Mouse (Mus musculus): ENCODE results near the gene Obp2b. TPM values are rescaled to one million over a fixed set of nuclear protein-coding genes. Genes with fewer than 3 reads are reported as not detected.

Obp2b gene
- total RNA-seq, 2 experiments from 2014 or later, result not detected

DNA sequence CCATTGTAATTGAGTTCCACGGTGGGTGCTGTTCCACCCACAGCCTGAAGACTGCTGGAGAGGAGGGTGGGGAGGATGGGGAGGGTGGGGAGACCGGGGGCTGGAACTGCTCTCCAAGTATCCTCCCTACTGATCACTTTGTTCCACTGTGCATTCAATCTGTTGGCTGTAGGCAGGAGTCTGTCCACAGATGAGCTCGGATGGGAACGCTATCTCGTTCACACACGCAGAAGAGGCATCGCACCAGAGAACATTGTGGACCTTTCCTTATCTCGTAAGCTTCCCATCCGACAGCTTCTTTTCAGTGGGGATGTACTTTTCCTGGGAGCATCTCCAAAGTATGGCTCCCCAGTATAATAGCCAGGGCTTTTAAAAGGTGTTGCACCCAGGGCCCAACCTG lies 42.3 kb downstream of the Obp2b start:
- no peak for DNase-seq

DNA sequence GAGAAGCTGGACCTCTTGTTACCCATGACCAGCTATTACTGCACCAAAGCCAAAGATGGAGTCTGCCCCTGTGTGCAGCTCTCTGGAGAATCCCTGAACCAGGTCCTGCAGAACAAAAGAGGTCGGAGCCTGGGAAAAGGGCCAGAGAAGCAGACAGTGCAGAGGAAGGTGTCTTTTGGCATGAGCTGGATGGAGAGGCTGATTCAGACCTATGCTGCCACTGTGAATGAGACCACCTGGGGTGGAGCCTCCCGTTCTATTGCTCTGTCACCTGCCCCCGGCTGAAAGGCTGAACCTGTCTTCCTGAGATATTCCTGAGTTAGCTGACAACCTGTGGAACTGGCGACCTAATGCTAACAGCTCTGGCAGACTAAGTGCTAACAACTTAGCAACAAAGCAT lies 44.1 kb downstream of the Obp2b start:
- no peak for DNase-seq

DNA sequence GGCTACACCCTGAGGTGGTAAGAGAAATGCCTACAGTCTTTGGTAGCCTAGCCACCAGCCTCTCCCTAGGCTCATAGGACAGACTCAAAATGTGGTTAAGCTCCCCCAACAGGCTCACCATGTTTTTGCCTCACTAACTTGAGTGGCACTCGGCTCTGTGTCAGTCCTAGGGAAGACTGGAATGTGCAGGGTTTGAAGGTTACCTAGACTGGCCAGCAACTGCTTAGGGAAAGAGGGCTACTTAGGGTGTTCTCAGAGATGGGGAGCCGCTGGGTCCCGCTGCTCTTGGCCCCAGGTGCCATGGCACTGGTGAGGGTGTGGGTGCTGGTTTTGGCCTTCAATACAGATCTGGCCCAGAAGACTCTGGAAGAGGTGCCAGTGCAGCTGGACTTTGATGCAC lies 45.1 kb downstream of the Obp2b start, which contains the start of gene Gm13539:
TSS of gene Gm13539 (plus strand) at position 301 of the 400 bp plus-strand sequence.
- DNase-seq, result no peak

DNA sequence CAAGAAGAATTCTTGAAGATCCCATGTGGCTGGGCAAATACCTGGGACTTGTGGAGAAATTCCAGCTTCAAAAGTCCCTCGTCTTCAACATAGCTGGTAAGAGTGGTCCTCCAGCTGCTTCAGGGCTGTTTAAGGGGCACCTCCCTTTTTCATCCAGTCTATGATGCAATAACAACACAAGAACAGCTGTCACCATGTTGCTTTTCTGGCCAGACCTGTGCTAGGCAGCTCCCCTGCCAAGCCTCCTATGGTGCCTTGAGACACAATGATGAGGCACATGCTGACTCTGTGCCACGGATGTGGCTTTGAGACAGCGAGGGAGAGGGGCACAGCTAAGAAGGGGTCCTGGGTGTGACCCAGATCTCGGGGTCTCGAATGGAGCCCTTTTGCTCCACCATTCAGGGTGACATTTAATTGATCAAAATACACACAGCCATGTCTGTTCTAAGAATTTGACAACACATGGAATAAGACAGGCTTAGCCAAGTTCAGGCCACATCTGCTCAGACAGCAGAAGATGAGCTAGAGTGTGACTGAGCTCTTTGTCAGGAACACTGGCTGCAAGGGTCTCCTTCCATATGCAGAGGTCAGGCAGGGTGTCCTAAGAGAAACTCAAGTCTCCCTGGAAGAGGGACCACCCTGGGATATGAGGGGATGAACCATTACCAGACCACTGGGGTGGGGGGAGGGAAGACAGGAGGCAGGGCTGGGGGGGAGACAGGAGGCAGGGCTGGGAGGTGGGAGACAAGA lies 48.9 kb downstream of the Obp2b start:
- no peak for DNase-seq

DNA sequence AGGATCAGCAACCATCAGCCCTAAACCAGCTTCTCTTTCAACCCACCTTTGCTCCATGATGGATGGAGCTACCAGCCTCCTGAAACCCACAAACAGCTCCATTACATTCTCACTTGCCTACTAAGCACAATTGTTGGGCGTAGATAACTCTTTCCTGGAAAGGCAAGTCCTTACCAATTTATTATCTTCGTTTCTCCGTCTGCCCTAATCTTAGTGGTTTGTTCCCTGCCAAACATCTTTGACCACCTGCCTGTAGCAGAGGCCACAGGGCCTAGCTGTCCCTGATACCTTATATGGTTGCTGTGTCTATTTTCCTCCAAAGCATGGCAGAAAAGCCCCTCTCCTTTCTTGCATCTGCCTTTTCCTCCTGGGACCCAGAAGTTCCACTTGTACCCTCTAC lies 52.3 kb downstream of the Obp2b start:
- no peak for DNase-seq

Other genes starting within 250 kb of the Obp2b start
- gene Lcn12, start 243.1 kb upstream of the Obp2b start, total RNA-seq (2021), result not detected
- gene Fbxw5, start 236.3 kb upstream of the Obp2b start, total RNA-seq (2021), result 10 to 100 TPM; 65.5 to 66.7 TPM
- gene C8g, start 235.3 kb upstream of the Obp2b start, total RNA-seq (2021), result 1 to 10 TPM; 1.4 to 2.0 TPM
- 10 to 100 TPM; 13.3 to 16.4 TPM for gene Traf2, start 190.1 kb upstream of the Obp2b start, total RNA-seq (2021)
- gene Edf1, start 179.2 kb upstream of the Obp2b start, total RNA-seq (2021), result 100 to 1,000 TPM; 177 to 185 TPM
- gene Mamdc4, start 162.2 kb upstream of the Obp2b start, total RNA-seq (2021), result 1 to 10 TPM; 2.7 to 4.1 TPM
- gene Phpt1, start 161.8 kb upstream of the Obp2b start, total RNA-seq (2021), result 10 to 100 TPM; 45.8 to 49.0 TPM
- under 1 TPM; 0.14 to 0.38 TPM for gene Ajm1, start 155.3 kb upstream of the Obp2b start, total RNA-seq (2021)
- 10 to 100 TPM; 49.6 to 58.7 TPM for gene Rabl6, start 128.5 kb upstream of the Obp2b start, total RNA-seq (2021)
- not detected for gene Ccdc183, start 119.3 kb upstream of the Obp2b start, total RNA-seq (2021)
- gene Tmem141, start 115.0 kb upstream of the Obp2b start, total RNA-seq (2021), result 10 to 100 TPM; 12.2 to 13.9 TPM
- gene Fcna, start 109.0 kb upstream of the Obp2b start, total RNA-seq (2021), result 1 to 10 TPM; 5.6 to 6.5 TPM
- gene Lcn8, start 83.9 kb upstream of the Obp2b start, total RNA-seq (2021), result 10 to 100 TPM; 27.7 to 36.4 TPM
- gene Lcn5, start 79.1 kb upstream of the Obp2b start, total RNA-seq (2021), result not detected
- not detected for gene Lcn6, start 60.2 kb upstream of the Obp2b start, total RNA-seq (2021)
- gene Lcn10, start 54.3 kb upstream of the Obp2b start, total RNA-seq (2021), result not detected
- gene Obp2a, start 37.0 kb upstream of the Obp2b start, total RNA-seq (2021), result not detected
- 10 to 100 TPM; 18.3 to 20.4 TPM for gene Bmyc, start 30.3 kb upstream of the Obp2b start, total RNA-seq (2021)
- not detected for gene Lcn3, start 28.6 kb downstream of the Obp2b start, total RNA-seq (2021)
- not detected for gene Lcn11, start 40.0 kb downstream of the Obp2b start, total RNA-seq (2021)
- gene Gm13539, start 45.2 kb downstream of the Obp2b start, total RNA-seq (2021), result not detected
- gene Glt6d1, start 78.8 kb downstream of the Obp2b start, total RNA-seq (2021), result not detected
- gene Lcn9, start 86.1 kb downstream of the Obp2b start, total RNA-seq (2021), result not detected
- not detected for gene Sohlh1, start 110.2 kb downstream of the Obp2b start, total RNA-seq (2021)
- gene Kcnt1, start 126.7 kb downstream of the Obp2b start, total RNA-seq (2021), result under 1 TPM; 0.12 to 0.34 TPM
- 10 to 100 TPM; 29.5 to 34.8 TPM for gene Camsap1, start 246.3 kb downstream of the Obp2b start, total RNA-seq (2021)

Measured in gastrocnemius, postnatal 10 days (tissue).